Mouse (Mus musculus): ENCODE results near the gene Sorbs1. TPM values are rescaled to one million over a fixed set of nuclear protein-coding genes. Genes with fewer than 3 reads are reported as not detected.
A peak's percentile ranks its signal among the peaks of the same experiment; 100 is the strongest.

Sorbs1 gene
- polyA plus RNA-seq, 1 experiment from 2014 or later = 35.7 TPM

GRCm38 (mm10) chr19:40431969-40432368, 81.6 kb downstream of the Sorbs1 start:
- H3K36me3 ChIP-seq (replicated peaks; ENCODE audit: control insufficient read depth, insufficient read depth, low read depth, low read length) = no peaks in the 10 kb centered on the region
- DNase-seq (ENCODE audit: low spot score) = no peak

GRCm38 (mm10) chr19:40429572-40429971, 84.0 kb downstream of the Sorbs1 start:
- Histone ChIP-seq H3K9ac (replicated peaks; ENCODE audit: low read length) (no peak overlapping the region), H3K4me3 (ENCODE audit: low read depth, low read length) (no peak overlapping the region), H3K4me2 (ENCODE audit: low read depth, low read length) (no peak overlapping the region), H3K27ac (replicated peaks; ENCODE audit: low read depth, low read length) (no peak overlapping the region), H3K27me3 (ENCODE audit: control insufficient read depth, insufficient read depth, low read length) (no peaks in the 10 kb centered on the region), H3K36me3 (replicated peaks; ENCODE audit: control insufficient read depth, insufficient read depth, low read depth, low read length) (no peaks in the 10 kb centered on the region), H3K4me1 (ENCODE audit: control insufficient read depth, insufficient read depth, low read length) (no peaks in the 10 kb centered on the region), H3K9me3 (replicated peaks; ENCODE audit: control insufficient read depth, low read length) (no peaks in the 10 kb centered on the region)
- 57% methylated on average over 3 of the region's 3 CpGs for WGBS
- DNase-seq (ENCODE audit: low spot score) = no peak
- no peak for ATAC-seq (replicated peaks; ENCODE audit: insufficient number of reproducible peaks, low FRiP score, low TSS enrichment, low read depth)

More at GRCm38 (mm10) chr19:40431969-40432368, 81.6 kb downstream of the Sorbs1 start:
- H3K9me3 ChIP-seq (replicated peaks; ENCODE audit: control insufficient read depth, low read length) = no peaks in the 10 kb centered on the region
- H3K4me3 ChIP-seq (ENCODE audit: low read depth, low read length) = no peak overlapping the region
- no peak overlapping the region for H3K9ac ChIP-seq (replicated peaks; ENCODE audit: low read length)
- WGBS = 82% methylated on average over 4 of the region's 4 CpGs
- ATAC-seq (replicated peaks; ENCODE audit: insufficient number of reproducible peaks, low FRiP score, low TSS enrichment, low read depth) = no peak
- no peak overlapping the region for H3K27ac ChIP-seq (replicated peaks; ENCODE audit: low read depth, low read length)
- H3K4me1 ChIP-seq (ENCODE audit: control insufficient read depth, insufficient read depth, low read length) = no peaks in the 10 kb centered on the region
- H3K27me3 ChIP-seq (ENCODE audit: control insufficient read depth, insufficient read depth, low read length) = no peaks in the 10 kb centered on the region
- no peak overlapping the region for H3K4me2 ChIP-seq (ENCODE audit: low read depth, low read length)

GRCm38 (mm10) chr19:40429169-40429568, 84.4 kb downstream of the Sorbs1 start:
- Histone ChIP-seq H3K4me2 (ENCODE audit: low read depth, low read length) (no peak overlapping the region), H3K4me3 (ENCODE audit: low read depth, low read length) (no peak overlapping the region), H3K4me1 (ENCODE audit: control insufficient read depth, insufficient read depth, low read length) (no peaks in the 10 kb centered on the region), H3K9ac (replicated peaks; ENCODE audit: low read length) (no peak overlapping the region), H3K27ac (replicated peaks; ENCODE audit: low read depth, low read length) (no peak overlapping the region), H3K27me3 (ENCODE audit: control insufficient read depth, insufficient read depth, low read length) (no peaks in the 10 kb centered on the region), H3K36me3 (replicated peaks; ENCODE audit: control insufficient read depth, insufficient read depth, low read depth, low read length) (no peaks in the 10 kb centered on the region), H3K9me3 (replicated peaks; ENCODE audit: control insufficient read depth, low read length) (no peaks in the 10 kb centered on the region)
- no peak for ATAC-seq (replicated peaks; ENCODE audit: insufficient number of reproducible peaks, low FRiP score, low TSS enrichment, low read depth)
- 67% methylated on average over 3 of the region's 3 CpGs for WGBS
- no peak for DNase-seq (ENCODE audit: low spot score)

GRCm38 (mm10) chr19:40426103-40426960, 87.2 kb downstream of the Sorbs1 start:
- DNase-seq (ENCODE audit: low spot score) (no peak), ATAC-seq (replicated peaks; ENCODE audit: insufficient number of reproducible peaks, low FRiP score, low TSS enrichment, low read depth) (0 out of 2 replicates have a peak, but pooled peaks have one; percentile 46)
- no peak overlapping the region for H3K4me2 ChIP-seq (ENCODE audit: low read depth, low read length)
- H3K4me3 ChIP-seq (ENCODE audit: low read depth, low read length) = no peak overlapping the region
- 82% methylated on average over 16 of the region's 16 CpGs for WGBS
- no peaks in the 10 kb centered on the region for H3K36me3 ChIP-seq (replicated peaks; ENCODE audit: control insufficient read depth, insufficient read depth, low read depth, low read length)
- no peaks in the 10 kb centered on the region for H3K4me1 ChIP-seq (ENCODE audit: control insufficient read depth, insufficient read depth, low read length)
- H3K9ac ChIP-seq (replicated peaks; ENCODE audit: low read length) = no peak overlapping the region
- 0 out of 2 replicates have a peak overlapping the region, but pooled peaks have one; percentile 70 for H3K27ac ChIP-seq (replicated peaks; ENCODE audit: low read depth, low read length)
- no peaks in the 10 kb centered on the region for H3K9me3 ChIP-seq (replicated peaks; ENCODE audit: control insufficient read depth, low read length)
- no peaks in the 10 kb centered on the region for H3K27me3 ChIP-seq (ENCODE audit: control insufficient read depth, insufficient read depth, low read length)

- ATAC-seq (replicated peaks; ENCODE audit: insufficient number of reproducible peaks, low FRiP score, low TSS enrichment, low read depth) (0 out of 2 replicates have a peak, but pooled peaks have one; percentile 41), DNase-seq (ENCODE audit: low spot score) (peak; percentile 26)
- 26% methylated on average over 5 of the region's 5 CpGs for WGBS
- Histone ChIP-seq H3K4me3 (ENCODE audit: low read depth, low read length) (no peak overlapping the region), H3K27me3 (ENCODE audit: control insufficient read depth, insufficient read depth, low read length) (no peaks in the 10 kb centered on the region), H3K9me3 (replicated peaks; ENCODE audit: control insufficient read depth, low read length) (no peaks in the 10 kb centered on the region), H3K36me3 (replicated peaks; ENCODE audit: control insufficient read depth, insufficient read depth, low read depth, low read length) (no peaks in the 10 kb centered on the region), H3K4me1 (ENCODE audit: control insufficient read depth, insufficient read depth, low read length) (no peaks in the 10 kb centered on the region), H3K27ac (replicated peaks; ENCODE audit: low read depth, low read length) (peak overlapping the region; percentile 70; the same call in 1 of the 2 replicates), H3K4me2 (ENCODE audit: low read depth, low read length) (no peak overlapping the region), H3K9ac (replicated peaks; ENCODE audit: low read length) (no peak overlapping the region)
These were observed 88.3 kb downstream of the Sorbs1 start for GRCm38 (mm10) chr19:40425326-40425725.

- no peak overlapping the region for H3K4me3 ChIP-seq (ENCODE audit: low read depth, low read length)
- H3K4me2 ChIP-seq (ENCODE audit: low read depth, low read length) = no peak overlapping the region
- no peaks in the 10 kb centered on the region for H3K36me3 ChIP-seq (replicated peaks; ENCODE audit: control insufficient read depth, insufficient read depth, low read depth, low read length)
- 74% methylated on average over 7 of the region's 7 CpGs for WGBS
- H3K4me1 ChIP-seq (ENCODE audit: control insufficient read depth, insufficient read depth, low read length) = no peaks in the 10 kb centered on the region
- DNase-seq (ENCODE audit: low spot score) = no peak
- no peak for ATAC-seq (replicated peaks; ENCODE audit: insufficient number of reproducible peaks, low FRiP score, low TSS enrichment, low read depth)
- H3K9me3 ChIP-seq (replicated peaks; ENCODE audit: control insufficient read depth, low read length) = no peaks in the 10 kb centered on the region
- no peaks in the 10 kb centered on the region for H3K27me3 ChIP-seq (ENCODE audit: control insufficient read depth, insufficient read depth, low read length)
- H3K9ac ChIP-seq (replicated peaks; ENCODE audit: low read length) = no peak overlapping the region
- H3K27ac ChIP-seq (replicated peaks; ENCODE audit: low read depth, low read length) = no peak overlapping the region
These were observed 92.5 kb downstream of the Sorbs1 start for GRCm38 (mm10) chr19:40421037-40421436.

- no peak overlapping the region for H3K4me2 ChIP-seq (ENCODE audit: low read depth, low read length)
- no peak overlapping the region for H3K4me3 ChIP-seq (ENCODE audit: low read depth, low read length)
- H3K27ac ChIP-seq (replicated peaks; ENCODE audit: low read depth, low read length) = no peak overlapping the region
- H3K4me1 ChIP-seq (ENCODE audit: control insufficient read depth, insufficient read depth, low read length) = no peaks in the 10 kb centered on the region; the same call in 1 of the 2 replicates
- ATAC-seq (replicated peaks; ENCODE audit: insufficient number of reproducible peaks, low FRiP score, low TSS enrichment, low read depth) = no peak
- no peaks in the 10 kb centered on the region for H3K9me3 ChIP-seq (replicated peaks; ENCODE audit: control insufficient read depth, low read length)
- no peak overlapping the region for H3K9ac ChIP-seq (replicated peaks; ENCODE audit: low read length)
- DNase-seq (ENCODE audit: low spot score) = no peak
- 80% methylated on average over 7 of the region's 7 CpGs for WGBS
- H3K27me3 ChIP-seq (ENCODE audit: control insufficient read depth, insufficient read depth, low read length) = no peaks in the 10 kb centered on the region
- no peaks in the 10 kb centered on the region for H3K36me3 ChIP-seq (replicated peaks; ENCODE audit: control insufficient read depth, insufficient read depth, low read depth, low read length)
These were observed 94.3 kb downstream of the Sorbs1 start for GRCm38 (mm10) chr19:40419315-40419714.

- no peak for ATAC-seq (replicated peaks; ENCODE audit: insufficient number of reproducible peaks, low FRiP score, low TSS enrichment, low read depth)
- DNase-seq (ENCODE audit: low spot score) = no peak
- no peak overlapping the region for H3K27ac ChIP-seq (replicated peaks; ENCODE audit: low read depth, low read length)
- H3K36me3 ChIP-seq (replicated peaks; ENCODE audit: control insufficient read depth, insufficient read depth, low read depth, low read length) = no peaks in the 10 kb centered on the region
- no peaks in the 10 kb centered on the region for H3K9me3 ChIP-seq (replicated peaks; ENCODE audit: control insufficient read depth, low read length)
- H3K4me3 ChIP-seq (ENCODE audit: low read depth, low read length) = no peak overlapping the region
- no peaks in the 10 kb centered on the region; the same call in 1 of the 2 replicates for H3K4me1 ChIP-seq (ENCODE audit: control insufficient read depth, insufficient read depth, low read length)
- no peak overlapping the region for H3K4me2 ChIP-seq (ENCODE audit: low read depth, low read length)
- H3K27me3 ChIP-seq (ENCODE audit: control insufficient read depth, insufficient read depth, low read length) = no peaks in the 10 kb centered on the region
- H3K9ac ChIP-seq (replicated peaks; ENCODE audit: low read length) = no peak overlapping the region
- WGBS = 85% methylated on average over 8 of the region's 8 CpGs
These were observed 96.3 kb downstream of the Sorbs1 start for GRCm38 (mm10) chr19:40417155-40417821.
